Mouse (Mus musculus) Patski (cell line): ENCODE data around the gene Pcmt1. TPM values are rescaled to one million over a fixed set of nuclear protein-coding genes. Genes with fewer than 3 reads are reported as not detected.
"Not testable (repeated sequence)": the region's sequence is repeated elsewhere in the genome, so short reads cannot be mapped to it uniquely, and the experiment has no call there.

Experiments
- ATAC-seq: fragments of 100-300 bp; one replicate; pipeline ENCODE4 v1.8.0; 2021
- CTCF ChIA-PET: fragments of 350-600 bp; sonication (Branson Sonifier 250); formaldehyde crosslinking; loops from one replicate; lab custom pipeline; 2022; ENCODE audit warnings: inconsistent platforms; lab: Charles Lee
- POLR2A ChIA-PET: fragments of 350-600 bp; sonication (Branson Sonifier 250); formaldehyde crosslinking; loops from one replicate; lab custom pipeline; 2022; ENCODE audit warnings: antibody characterized with exemption, inconsistent platforms; lab: Charles Lee
- DNase-seq: peaks from one replicate; pipeline ENCODE4 v3.0.0-alpha.2; 2011; ENCODE audit warnings: low read depth, low spot score
- H3K27me3 ChIP-seq: fragments of 371-371 bp; one replicate; pipeline ENCODE4 v1.5.1; 2021
- CTCF ChIP-seq: fragments of 100-300 bp; IDR thresholded peaks from one replicate; pipeline ENCODE4 v1.5.1; 2021
- in situ Hi-C: fragments of 300-500 bp; cut with MboI; formaldehyde crosslinking; loops from 3 replicates; pipeline ENCODE4 v1.11.1; 2018; ENCODE audit warnings: low pct_unique_long_range_greater_than_20kb, mixed read lengths
- polyA plus RNA-seq: library from polyadenylated mRNA; unstranded; gene quantifications from one replicate; pipeline ENCODE4 v1.2.3, GENCODE M21; 2021

Gene Pcmt1
- polyA plus RNA-seq, 1 experiment from 2014 or later = 66.8 TPM

- in situ Hi-C loops = no loop called here
Measured at GRCm38 (mm10) chr10:7649059-7649458, 31.9 kb downstream of the Pcmt1 start.

DNA sequence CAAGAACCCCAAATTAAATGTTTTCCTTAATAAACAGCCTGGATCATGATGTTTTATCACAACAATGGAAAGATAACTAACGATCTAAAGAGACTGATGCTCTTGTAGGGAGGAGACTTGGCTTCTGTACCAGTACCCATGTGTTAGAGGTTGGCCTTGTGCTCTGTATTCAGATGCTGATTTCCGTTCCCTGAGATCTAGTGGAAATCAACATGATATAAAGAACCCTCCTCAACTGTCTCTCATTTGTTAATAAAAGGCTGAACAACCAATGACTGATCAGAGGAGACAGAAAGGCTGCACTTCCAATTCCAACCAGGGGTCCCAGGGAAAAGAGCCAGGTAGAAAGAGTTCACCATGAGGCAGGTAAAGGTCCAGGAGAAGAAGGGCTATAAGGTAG lies 35.0 kb downstream of the Pcmt1 start:
- in situ Hi-C loops = no loop called here
- ATAC-seq (no peak), DNase-seq (no peak)
- no peaks in the 10 kb centered on the region for H3K27me3 ChIP-seq
- CTCF ChIA-PET = no interaction called here
- POLR2A ChIA-PET = interaction anchor here (1.0 kb wide), 1 partner anchor 20 kb away, joined by 4 read pairs; no protein-coding TSS in a partner anchor
- TF ChIP-seq CTCF = no peak

More at GRCm38 (mm10) chr10:7649059-7649458, 31.9 kb downstream of the Pcmt1 start:
- ChIA-PET CTCF (interaction anchor here (0.9 kb wide), 1 partner anchor 8 kb away, joined by 4 read pairs; no protein-coding TSS in a partner anchor), POLR2A (no interaction called here)
- TF ChIP-seq CTCF = no peak
- ATAC-seq (no peak), DNase-seq (no peak)
- H3K27me3 ChIP-seq = no peaks in the 10 kb centered on the region

GRCm38 (mm10) chr10:7640366-7640765 lies 40.6 kb downstream of the Pcmt1 start:
- in situ Hi-C loops = no loop called here
- ATAC-seq = no peak
- ChIA-PET POLR2A (no interaction called here), CTCF (interaction anchor here (0.6 to 1.7 kb wide), 2 partner anchors 10 to 22 kb away, joined by 3 to 7 read pairs; no protein-coding TSS in a partner anchor)
- DNase-seq = no peak
- TF ChIP-seq CTCF = no peak
- H3K27me3 ChIP-seq = no peaks in the 10 kb centered on the region

- no peaks in the 10 kb centered on the region for H3K27me3 ChIP-seq
- ChIA-PET POLR2A (no interaction called here), CTCF (interaction anchor here (1.4 kb wide), 1 partner anchor 9 kb away, joined by 7 read pairs; no protein-coding TSS in a partner anchor)
- in situ Hi-C loops = no loop called here
- no peak for TF ChIP-seq CTCF
- ATAC-seq = no peak
- no peak for DNase-seq
Measured at GRCm38 (mm10) chr10:7630951-7631720, 49.8 kb downstream of the Pcmt1 start.

GRCm38 (mm10) chr10:7630286-7630685 lies 50.6 kb downstream of the Pcmt1 start:
- ChIA-PET CTCF (interaction anchor here (1.4 kb wide), 1 partner anchor 10 kb away, joined by 7 read pairs; no protein-coding TSS in a partner anchor), POLR2A (no interaction called here)
- no peaks in the 10 kb centered on the region for H3K27me3 ChIP-seq
- no peak for DNase-seq
- no peak for TF ChIP-seq CTCF
- ATAC-seq = no peak
- in situ Hi-C loops = no loop called here

- TF ChIP-seq CTCF = no peak
- ATAC-seq (no peak), DNase-seq (no peak)
- in situ Hi-C loops = no loop called here
- CTCF ChIA-PET = no interaction called here
- H3K27me3 ChIP-seq = no peaks in the 10 kb centered on the region
- POLR2A ChIA-PET = no interaction called here
Measured at GRCm38 (mm10) chr10:7629092-7629491, 51.8 kb downstream of the Pcmt1 start.

DNA sequence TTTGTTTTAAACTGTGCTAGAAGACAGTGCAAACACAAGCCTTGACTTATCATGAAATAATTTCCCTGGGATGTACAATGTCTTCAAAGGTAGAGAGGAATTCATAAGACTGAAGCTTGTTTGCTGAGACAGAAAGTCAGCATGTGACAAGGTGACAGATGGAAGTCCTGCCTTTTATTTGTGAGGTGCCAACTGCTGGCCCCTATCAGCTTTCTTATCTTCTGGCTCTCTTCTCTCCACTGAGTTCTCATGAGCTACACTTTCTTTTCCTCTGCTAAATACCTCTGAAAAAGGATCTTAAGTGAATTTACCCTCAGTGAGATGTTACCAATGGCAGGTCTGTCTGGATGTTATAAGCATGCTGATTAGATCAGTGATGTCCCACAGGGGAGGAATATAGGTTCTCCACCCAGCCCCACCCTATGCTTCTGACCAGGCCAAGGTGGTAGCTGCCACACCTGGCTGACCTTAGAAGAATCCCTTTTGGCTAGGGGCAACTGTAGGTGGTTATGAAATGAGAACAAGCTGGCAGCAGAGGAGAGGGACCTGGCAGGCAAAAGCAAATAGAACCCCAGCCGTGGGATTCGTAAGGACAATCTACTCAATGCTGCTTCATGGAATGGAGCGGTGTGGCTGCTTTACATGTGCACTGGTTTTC lies 56.9 kb downstream of the Pcmt1 start:
- TF ChIP-seq CTCF = no peak
- no peak for ATAC-seq
- in situ Hi-C loops = no loop called here

GRCm38 (mm10) chr10:7622378-7622777 lies 58.6 kb downstream of the Pcmt1 start:
- no peak for TF ChIP-seq CTCF
- in situ Hi-C loops = no loop called here
- H3K27me3 ChIP-seq = no peaks in the 10 kb centered on the region
- CTCF ChIA-PET = no interaction called here
- no peak for ATAC-seq
- POLR2A ChIA-PET = no interaction called here
- no peak for DNase-seq

More for the DNA sequence above, 56.9 kb downstream of the Pcmt1 start:
- ChIA-PET POLR2A (no interaction called here), CTCF (interaction anchor here (1.3 kb wide), 1 partner anchor 45 kb away, joined by 4 read pairs; no protein-coding TSS in a partner anchor)
- DNase-seq = no peak
- H3K27me3 ChIP-seq = no peaks in the 10 kb centered on the region

- no peaks in the 10 kb centered on the region for H3K27me3 ChIP-seq
- CTCF ChIA-PET = no interaction called here
- no peak for TF ChIP-seq CTCF
- no peak for ATAC-seq
- no peak for DNase-seq
- POLR2A ChIA-PET = interaction anchor here (0.5 kb wide), 1 partner anchor 333 kb away, joined by 9 read pairs; no protein-coding TSS in a partner anchor
- in situ Hi-C loops = no loop called here
Measured at GRCm38 (mm10) chr10:7620723-7621122, 60.2 kb downstream of the Pcmt1 start.

- in situ Hi-C loops = no loop called here
- POLR2A ChIA-PET = no interaction called here
- no peaks in the 10 kb centered on the region for H3K27me3 ChIP-seq
- no peak for TF ChIP-seq CTCF
- CTCF ChIA-PET = no interaction called here
- no peak for DNase-seq
- no peak for ATAC-seq
Measured at GRCm38 (mm10) chr10:7619821-7620241, 61.1 kb downstream of the Pcmt1 start.

- POLR2A ChIA-PET = interaction anchor here (1.4 kb wide), 1 partner anchor 28 kb away, joined by 3 read pairs; no protein-coding TSS in a partner anchor
- DNase-seq = not testable (repeated sequence)
Measured at GRCm38 (mm10) chr10:7617556-7617955, 63.4 kb downstream of the Pcmt1 start.

DNA sequence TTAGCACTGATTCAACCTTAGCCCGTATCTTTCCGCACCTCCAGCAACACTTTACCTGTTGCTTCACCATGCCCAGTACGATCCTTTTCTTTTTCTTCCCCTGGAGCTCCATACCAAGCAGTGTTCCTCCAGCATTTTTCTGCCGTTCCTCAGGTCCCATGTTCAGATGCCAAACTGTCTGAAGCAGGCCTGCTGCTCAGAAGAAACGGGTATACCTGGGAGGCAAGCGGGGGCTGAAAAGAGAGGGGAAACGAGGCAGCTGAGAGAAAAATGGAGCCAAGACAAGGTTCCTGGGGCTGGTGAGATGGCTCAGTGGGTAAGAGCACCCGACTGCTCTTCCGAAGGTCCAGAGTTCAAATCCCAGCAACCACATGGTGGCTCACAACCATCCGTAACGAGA lies 63.8 kb downstream of the Pcmt1 start:
- in situ Hi-C loops, H3K27me3 ChIP-seq, ATAC-seq, CTCF ChIA-PET, DNase-seq: not testable (repeated sequence)
- POLR2A ChIA-PET = interaction anchor here (1.4 kb wide), 1 partner anchor 27 kb away, joined by 3 read pairs; no protein-coding TSS in a partner anchor

More at GRCm38 (mm10) chr10:7617556-7617955, 63.4 kb downstream of the Pcmt1 start:
- CTCF ChIA-PET, H3K27me3 ChIP-seq, ATAC-seq, in situ Hi-C loops: not testable (repeated sequence)
- peak; percentile 6 for TF ChIP-seq CTCF
